Mouse (Mus musculus): ENCODE results near the gene Skap1.
A peak's percentile ranks its signal among the peaks of the same experiment; 100 is the strongest.

Skap1 gene

DNA sequence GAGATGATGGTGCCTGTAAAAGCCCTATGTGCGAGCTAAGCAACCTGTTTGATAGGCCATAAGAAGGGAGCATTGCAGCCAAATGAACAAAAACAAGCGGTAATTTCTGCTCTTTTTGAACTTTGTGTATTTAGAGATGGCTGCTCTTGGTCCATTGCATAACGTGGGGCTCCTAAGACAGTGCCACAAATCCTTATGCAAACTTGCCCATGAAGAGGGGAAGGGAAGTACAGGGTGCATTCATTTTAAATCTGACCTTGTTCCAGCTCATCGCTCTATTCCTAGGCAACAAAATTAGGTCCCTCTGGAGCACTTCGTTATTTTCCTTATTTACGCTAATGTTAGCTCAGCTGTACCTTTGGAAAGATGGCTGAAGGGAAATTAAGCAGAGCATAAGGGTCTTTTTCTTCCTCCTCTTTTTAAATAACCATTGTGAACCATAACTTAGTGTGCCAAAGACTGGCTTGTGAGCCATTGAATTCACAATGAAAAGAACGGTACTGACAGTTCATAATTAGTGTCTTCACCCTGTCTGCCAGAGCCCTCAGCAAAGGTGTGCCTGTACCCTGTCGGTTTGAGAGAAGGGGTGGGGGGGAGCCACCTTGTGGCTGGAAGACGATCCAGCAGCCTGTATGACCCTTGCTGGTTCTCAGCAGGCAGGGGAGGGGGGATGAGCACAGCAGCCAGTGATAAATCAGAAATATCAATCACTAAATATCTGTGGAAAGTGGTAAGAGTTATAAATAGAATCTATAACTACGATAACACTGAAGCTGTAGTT lies 117.4 kb downstream of the Skap1 start:
- Histone ChIP-seq H3K27me3 (ENCODE audit: insufficient read depth, low read length) (no peaks in the 10 kb centered on the region), H3K4me3 (replicated peaks; ENCODE audit: low read length) (no peak overlapping the region), H3K9me3 (ENCODE audit: low read length) (no peaks in the 10 kb centered on the region), H3K4me1 (replicated peaks; ENCODE audit: low read depth, low read length) (peaks cover 30% of the 10 kb centered on the region), H3K36me3 (ENCODE audit: insufficient read depth, low read length) (no peaks in the 10 kb centered on the region)
- TF ChIP-seq CTCF (conservative IDR thresholded peaks at IDR 0.05; ENCODE audit: low read length) (peak; percentile 73), POU5F1 (IDR thresholded peaks at IDR 0.05; ENCODE audit: borderline replicate concordance, low read length) (no peak)

GRCm38 (mm10) chr11:96582595-96582994 lies 118.2 kb downstream of the Skap1 start:
- Histone ChIP-seq H3K27me3 (ENCODE audit: insufficient read depth, low read length) (no peaks in the 10 kb centered on the region), H3K4me3 (replicated peaks; ENCODE audit: low read length) (no peak overlapping the region)
- TF ChIP-seq POU5F1 (IDR thresholded peaks at IDR 0.05; ENCODE audit: borderline replicate concordance, low read length): no peak
- no peak for TF ChIP-seq CTCF (conservative IDR thresholded peaks at IDR 0.05; ENCODE audit: low read length)
- TF ChIP-seq NANOG (IDR thresholded peaks at IDR 0.05; ENCODE audit: borderline replicate concordance, low read length): no peak

DNA sequence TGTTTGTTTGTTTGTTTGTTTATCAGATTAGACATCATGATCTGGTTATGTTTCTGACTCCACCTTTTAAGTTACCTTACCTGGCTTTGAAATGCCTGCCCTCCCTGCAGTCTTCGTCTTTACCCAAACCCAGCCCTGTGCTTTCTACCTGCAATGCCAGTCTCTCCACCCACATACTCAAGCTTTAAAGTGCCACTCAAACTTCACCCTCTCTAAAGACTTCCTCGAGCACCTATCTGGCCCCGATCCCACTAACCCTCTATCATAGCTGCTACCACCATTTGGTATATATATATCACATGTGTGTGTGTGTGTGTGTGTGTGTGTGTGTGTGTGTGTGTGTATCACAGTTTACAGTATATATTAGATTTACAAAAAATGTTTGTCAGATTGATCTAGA lies 125.4 kb downstream of the Skap1 start:
- Histone ChIP-seq H3K27me3 (ENCODE audit: insufficient read depth, low read length) (no peaks in the 10 kb centered on the region), H3K36me3 (ENCODE audit: insufficient read depth, low read length) (no peaks in the 10 kb centered on the region), H3K4me1 (replicated peaks; ENCODE audit: low read depth, low read length) (no peaks in the 10 kb centered on the region), H3K4me3 (replicated peaks; ENCODE audit: low read length) (no peak overlapping the region), H3K9me3 (ENCODE audit: low read length) (no peaks in the 10 kb centered on the region)
- no peak for TF ChIP-seq CTCF (conservative IDR thresholded peaks at IDR 0.05; ENCODE audit: low read length)
- TF ChIP-seq POU5F1 (IDR thresholded peaks at IDR 0.05; ENCODE audit: borderline replicate concordance, low read length): no peak
- TF ChIP-seq NANOG (IDR thresholded peaks at IDR 0.05; ENCODE audit: borderline replicate concordance, low read length): no peak

More at GRCm38 (mm10) chr11:96582595-96582994, 118.2 kb downstream of the Skap1 start:
- H3K36me3 ChIP-seq (ENCODE audit: insufficient read depth, low read length): no peaks in the 10 kb centered on the region
- H3K9me3 ChIP-seq (ENCODE audit: low read length): no peaks in the 10 kb centered on the region
- H3K4me1 ChIP-seq (replicated peaks; ENCODE audit: low read depth, low read length): peaks cover 23% of the 10 kb centered on the region

GRCm38 (mm10) chr11:96595890-96596289 lies 131.5 kb downstream of the Skap1 start:
- Histone ChIP-seq H3K36me3 (ENCODE audit: insufficient read depth, low read length) (no peaks in the 10 kb centered on the region), H3K4me1 (replicated peaks; ENCODE audit: low read depth, low read length) (peaks cover 4% of the 10 kb centered on the region; the same call in 1 of the 2 replicates), H3K4me3 (replicated peaks; ENCODE audit: low read length) (no peak overlapping the region), H3K9me3 (ENCODE audit: low read length) (no peaks in the 10 kb centered on the region), H3K27me3 (ENCODE audit: insufficient read depth, low read length) (no peaks in the 10 kb centered on the region)
- TF ChIP-seq NANOG (IDR thresholded peaks at IDR 0.05; ENCODE audit: borderline replicate concordance, low read length) (no peak), CTCF (conservative IDR thresholded peaks at IDR 0.05; ENCODE audit: low read length) (no peak), POU5F1 (IDR thresholded peaks at IDR 0.05; ENCODE audit: borderline replicate concordance, low read length) (no peak)

DNA sequence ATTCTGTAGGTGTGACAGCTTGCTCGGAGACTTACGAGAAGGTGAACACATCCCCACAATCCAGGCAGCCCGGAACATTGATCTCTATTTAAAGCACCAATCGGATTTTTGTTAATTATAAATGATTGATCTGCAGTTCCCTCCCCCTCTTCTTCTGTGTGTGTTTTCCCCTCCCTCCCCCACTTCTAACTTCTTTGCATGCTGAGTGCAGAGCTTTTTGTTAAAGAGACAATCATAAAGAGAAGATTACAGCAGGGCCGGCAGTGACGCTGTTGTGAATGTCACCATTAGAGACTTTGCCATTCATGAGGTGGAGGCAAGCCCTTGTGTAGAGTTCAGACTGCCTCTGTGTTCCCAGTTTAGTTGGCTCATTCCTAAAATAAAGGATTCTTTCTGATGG lies 131.9 kb downstream of the Skap1 start:
- Histone ChIP-seq H3K9me3 (ENCODE audit: low read length) (no peaks in the 10 kb centered on the region), H3K27me3 (ENCODE audit: insufficient read depth, low read length) (no peaks in the 10 kb centered on the region), H3K36me3 (ENCODE audit: insufficient read depth, low read length) (no peaks in the 10 kb centered on the region), H3K4me1 (replicated peaks; ENCODE audit: low read depth, low read length) (peaks cover 4% of the 10 kb centered on the region; the same call in 1 of the 2 replicates), H3K4me3 (replicated peaks; ENCODE audit: low read length) (no peak overlapping the region)
- TF ChIP-seq NANOG (IDR thresholded peaks at IDR 0.05; ENCODE audit: borderline replicate concordance, low read length) (no peak), CTCF (conservative IDR thresholded peaks at IDR 0.05; ENCODE audit: low read length) (no peak), POU5F1 (IDR thresholded peaks at IDR 0.05; ENCODE audit: borderline replicate concordance, low read length) (no peak)

DNA sequence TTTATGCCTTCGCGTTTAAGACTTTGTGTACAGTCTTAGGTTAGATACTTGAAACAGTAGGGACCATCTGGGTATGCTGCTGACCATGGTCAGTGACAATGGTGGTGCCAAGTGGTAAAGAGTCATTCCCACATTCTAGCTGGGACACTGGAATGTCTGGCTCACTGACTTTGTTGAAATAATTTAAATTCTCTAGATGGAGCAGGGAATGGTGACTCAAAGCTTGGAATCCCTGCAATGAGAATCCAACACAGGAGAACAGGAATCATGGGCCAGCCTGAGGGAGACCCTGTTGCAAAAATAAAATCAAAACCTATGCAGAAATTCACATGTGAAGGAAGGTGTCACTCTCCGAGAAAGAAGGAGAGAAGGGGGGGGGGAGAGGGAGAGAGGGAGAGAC lies 138.4 kb downstream of the Skap1 start:
- H3K4me1 ChIP-seq (replicated peaks; ENCODE audit: low read depth, low read length): peaks cover 4% of the 10 kb centered on the region; the same call in 1 of the 2 replicates
- H3K27me3 ChIP-seq (ENCODE audit: insufficient read depth, low read length): peaks cover 3% of the 10 kb centered on the region; the same call in 1 of the 2 replicates
- TF ChIP-seq POU5F1 (IDR thresholded peaks at IDR 0.05; ENCODE audit: borderline replicate concordance, low read length): no peak
- no peak for TF ChIP-seq CTCF (conservative IDR thresholded peaks at IDR 0.05; ENCODE audit: low read length)
- no peak for TF ChIP-seq NANOG (IDR thresholded peaks at IDR 0.05; ENCODE audit: borderline replicate concordance, low read length)
- no peaks in the 10 kb centered on the region for H3K36me3 ChIP-seq (ENCODE audit: insufficient read depth, low read length)
- H3K9me3 ChIP-seq (ENCODE audit: low read length): no peaks in the 10 kb centered on the region
- no peak overlapping the region for H3K4me3 ChIP-seq (replicated peaks; ENCODE audit: low read length)

GRCm38 (mm10) chr11:96604306-96604705 lies 139.9 kb downstream of the Skap1 start:
- Histone ChIP-seq H3K4me3 (replicated peaks; ENCODE audit: low read length) (no peak overlapping the region), H3K4me1 (replicated peaks; ENCODE audit: low read depth, low read length) (peaks cover 4% of the 10 kb centered on the region; the same call in 1 of the 2 replicates), H3K27me3 (ENCODE audit: insufficient read depth, low read length) (peaks cover 3% of the 10 kb centered on the region; the same call in 1 of the 2 replicates), H3K36me3 (ENCODE audit: insufficient read depth, low read length) (no peaks in the 10 kb centered on the region), H3K9me3 (ENCODE audit: low read length) (no peaks in the 10 kb centered on the region)
- TF ChIP-seq POU5F1 (IDR thresholded peaks at IDR 0.05; ENCODE audit: borderline replicate concordance, low read length) (no peak), NANOG (IDR thresholded peaks at IDR 0.05; ENCODE audit: borderline replicate concordance, low read length) (no peak), CTCF (conservative IDR thresholded peaks at IDR 0.05; ENCODE audit: low read length) (no peak)

DNA sequence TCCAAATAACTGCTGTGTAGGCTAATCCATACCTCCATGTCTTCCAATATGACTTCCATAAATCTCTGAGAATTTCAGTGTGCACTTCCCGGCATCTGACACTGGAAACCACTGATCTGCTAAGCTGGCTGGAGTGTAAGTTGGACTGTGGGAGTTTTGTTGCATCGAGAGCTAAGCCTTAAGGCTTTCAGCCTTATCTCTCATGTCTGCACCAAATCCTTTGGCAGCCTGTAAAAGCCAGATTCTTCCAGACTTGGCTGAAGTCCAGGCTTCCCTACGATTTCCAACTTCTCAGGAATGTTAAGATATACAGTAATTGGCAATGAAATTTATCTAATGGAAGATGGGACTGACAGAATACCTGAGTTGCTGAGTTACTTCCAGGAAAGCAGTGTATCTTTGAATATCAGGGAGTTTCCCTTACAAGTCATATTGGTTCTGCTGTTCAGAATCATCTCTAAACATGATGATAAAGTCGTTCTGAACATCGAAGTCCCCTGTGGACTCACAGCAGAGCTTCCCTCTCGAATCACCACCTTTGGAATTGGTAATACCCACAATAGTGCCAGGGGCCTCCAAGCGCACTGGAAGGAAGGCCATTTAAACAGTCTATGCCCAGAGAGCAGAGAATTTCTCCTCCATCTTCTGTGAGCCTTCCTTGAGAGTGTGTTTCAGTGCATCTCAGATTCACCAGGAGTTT lies 140.5 kb downstream of the Skap1 start:
- peaks cover 7% of the 10 kb centered on the region; the same call in 1 of the 2 replicates for H3K4me1 ChIP-seq (replicated peaks; ENCODE audit: low read depth, low read length)
- H3K9me3 ChIP-seq (ENCODE audit: low read length): no peaks in the 10 kb centered on the region
- no peak for TF ChIP-seq POU5F1 (IDR thresholded peaks at IDR 0.05; ENCODE audit: borderline replicate concordance, low read length)
- no peak for TF ChIP-seq NANOG (IDR thresholded peaks at IDR 0.05; ENCODE audit: borderline replicate concordance, low read length)
- no peak for TF ChIP-seq CTCF (conservative IDR thresholded peaks at IDR 0.05; ENCODE audit: low read length)
- H3K36me3 ChIP-seq (ENCODE audit: insufficient read depth, low read length): no peaks in the 10 kb centered on the region
- H3K4me3 ChIP-seq (replicated peaks; ENCODE audit: low read length): no peak overlapping the region
- H3K27me3 ChIP-seq (ENCODE audit: insufficient read depth, low read length): peaks cover 3% of the 10 kb centered on the region; the same call in 1 of the 2 replicates

Measured in E14TG2a.4 (cell line).